Mouse (Mus musculus) WW6 (cell line): ENCODE data around the gene Actr1a.

Experiments used
- DNase-seq: peaks from one replicate; pipeline ENCODE4 v3.0.0-alpha.2; 2013; ENCODE audit warnings: low read depth, low spot score

The Actr1a gene

GRCm38 (mm10) chr19:46395109-46396009, at the start of gene Actr1a:
TSS of gene Actr1a (minus strand) at chr19:46395748.
- DNase-seq = peak; percentile 94

GRCm38 (mm10) chr19:46444209-46444608, 48.7 kb upstream of the Actr1a start:
- DNase-seq = peak; percentile 73

- DNase-seq = no peak
These were observed 48.0 kb upstream of the Actr1a start for GRCm38 (mm10) chr19:46443509-46443908.

GRCm38 (mm10) chr19:46435492-46435891, 39.9 kb upstream of the Actr1a start:
- DNase-seq = peak; percentile 60

GRCm38 (mm10) chr19:46434591-46434990, 39.0 kb upstream of the Actr1a start:
- DNase-seq = no peak

- no peak for DNase-seq
These were observed 38.6 kb upstream of the Actr1a start for GRCm38 (mm10) chr19:46434148-46434547.

- DNase-seq = no peak
These were observed 38.2 kb upstream of the Actr1a start for GRCm38 (mm10) chr19:46433712-46434111.

GRCm38 (mm10) chr19:46429250-46429649, 33.7 kb upstream of the Actr1a start:
- no peak for DNase-seq

GRCm38 (mm10) chr19:46426488-46426887, 30.9 kb upstream of the Actr1a start:
- DNase-seq = no peak

GRCm38 (mm10) chr19:46425266-46425665, 29.7 kb upstream of the Actr1a start:
- no peak for DNase-seq

GRCm38 (mm10) chr19:46422384-46423338, 27.1 kb upstream of the Actr1a start:
- DNase-seq = no peak

GRCm38 (mm10) chr19:46420410-46420809, 24.9 kb upstream of the Actr1a start:
- no peak for DNase-seq

- no peak for DNase-seq
These were observed 22.5 kb upstream of the Actr1a start for GRCm38 (mm10) chr19:46418051-46418450.

- DNase-seq = no peak
These were observed 20.7 kb upstream of the Actr1a start for GRCm38 (mm10) chr19:46416276-46416675.

GRCm38 (mm10) chr19:46414486-46414885, 18.9 kb upstream of the Actr1a start:
- DNase-seq = no peak

GRCm38 (mm10) chr19:46413969-46414368, 18.4 kb upstream of the Actr1a start:
- no peak for DNase-seq

GRCm38 (mm10) chr19:46412056-46412805, 16.7 kb upstream of the Actr1a start:
- DNase-seq = no peak

- DNase-seq = no peak
These were observed 14.0 kb upstream of the Actr1a start for GRCm38 (mm10) chr19:46409506-46409905.

GRCm38 (mm10) chr19:46406592-46407386, 11.2 kb upstream of the Actr1a start:
- DNase-seq = no peak

- no peak for DNase-seq
These were observed 8.5 kb upstream of the Actr1a start for GRCm38 (mm10) chr19:46404030-46404429.

- no peak for DNase-seq
These were observed 5.0 kb upstream of the Actr1a start for GRCm38 (mm10) chr19:46400558-46400957.
